Mouse (Mus musculus): ENCODE results near the gene Wdr27.

The Wdr27 gene

GRCm38 (mm10) chr17:14824938-14825337, 118.0 kb downstream of the Wdr27 start:
- DNase-seq (ENCODE audit: low spot score in 2 of 2) = no peak

- DNase-seq (ENCODE audit: low spot score in 2 of 2) = no peak
Measured at GRCm38 (mm10) chr17:14817975-14818374, 125.0 kb downstream of the Wdr27 start.

- DNase-seq (ENCODE audit: low spot score in 2 of 2) = no peak
Measured at GRCm38 (mm10) chr17:14816107-14816506, 126.9 kb downstream of the Wdr27 start.

DNA sequence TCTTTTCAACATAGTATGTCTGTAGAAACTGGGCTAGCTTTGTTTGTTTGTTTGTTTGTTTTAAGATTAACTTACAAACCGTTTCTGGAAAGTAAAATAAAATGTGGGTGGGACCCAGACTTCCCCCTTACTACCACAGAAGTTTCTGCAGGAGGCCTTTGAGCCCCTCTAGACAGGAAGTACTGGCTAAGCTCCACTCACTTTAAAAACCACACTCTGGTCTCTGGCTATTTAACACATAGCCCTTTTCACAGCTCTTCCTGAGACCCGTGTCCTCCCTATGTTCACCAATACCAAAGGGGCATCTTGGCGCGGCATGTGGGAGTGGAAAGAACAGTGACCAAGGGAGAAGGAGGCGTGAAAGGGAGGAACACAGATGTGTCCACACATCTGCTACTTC, 127.7 kb downstream of the Wdr27 start:
- no peak for DNase-seq (ENCODE audit: low spot score in 2 of 2)

GRCm38 (mm10) chr17:14812631-14813030, 130.3 kb downstream of the Wdr27 start:
- no peak for DNase-seq (ENCODE audit: low spot score in 2 of 2)

DNA sequence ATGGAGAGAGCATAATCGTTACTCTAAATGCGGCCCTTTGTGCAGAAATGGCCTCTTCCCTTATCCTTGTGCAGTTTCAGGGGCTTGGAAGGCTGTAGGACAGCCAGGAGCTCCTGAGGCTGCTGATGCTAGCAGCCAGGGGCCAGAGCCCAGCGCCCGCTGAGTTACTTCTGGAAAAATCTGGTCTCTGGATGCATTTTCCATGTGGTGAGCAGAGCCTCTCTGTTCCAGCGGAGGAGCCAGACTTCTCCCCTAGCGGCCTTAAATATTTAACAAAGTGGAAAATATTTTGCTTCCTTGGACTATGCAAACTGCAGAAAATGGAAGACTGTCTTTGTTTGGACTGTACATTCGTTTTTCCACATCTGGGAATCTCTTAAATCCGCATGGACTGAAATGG, 130.9 kb downstream of the Wdr27 start:
- DNase-seq (ENCODE audit: low spot score in 2 of 2) = no peak

- no peak for DNase-seq (ENCODE audit: low spot score in 2 of 2)
Measured at GRCm38 (mm10) chr17:14806808-14807207, 136.2 kb downstream of the Wdr27 start.

- DNase-seq (ENCODE audit: low spot score in 2 of 2) = no peak
Measured at GRCm38 (mm10) chr17:14799243-14799642, 143.7 kb downstream of the Wdr27 start.

GRCm38 (mm10) chr17:14795074-14795473, 147.9 kb downstream of the Wdr27 start:
- no peak for DNase-seq (ENCODE audit: low spot score in 2 of 2)

- DNase-seq (ENCODE audit: low spot score in 2 of 2) = peak in 1 of 2 experiments; percentile 4
Measured at GRCm38 (mm10) chr17:14779356-14779755, 163.6 kb downstream of the Wdr27 start.

DNA sequence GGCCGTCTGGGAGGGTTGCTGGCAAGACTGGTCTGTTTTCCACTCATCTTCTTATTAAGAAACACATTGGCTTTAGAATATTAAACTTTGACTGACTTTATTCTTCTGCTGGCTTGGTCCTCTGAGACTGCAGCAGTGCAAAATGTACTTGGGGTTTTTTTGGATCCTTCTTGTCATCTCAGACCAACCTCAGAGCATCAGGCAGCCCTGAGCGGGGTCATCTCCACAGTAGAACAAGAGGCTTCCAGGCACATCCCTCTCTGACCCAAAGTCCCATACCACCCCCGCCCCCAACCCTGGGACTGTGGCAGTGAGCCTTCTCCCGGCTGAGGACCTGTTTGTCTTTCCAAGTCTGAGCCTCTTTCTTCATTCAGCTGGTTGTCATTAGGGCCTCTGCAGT, 171.6 kb downstream of the Wdr27 start:
- peak; percentile 43 to 49 for DNase-seq (ENCODE audit: low spot score in 2 of 2)

DNA sequence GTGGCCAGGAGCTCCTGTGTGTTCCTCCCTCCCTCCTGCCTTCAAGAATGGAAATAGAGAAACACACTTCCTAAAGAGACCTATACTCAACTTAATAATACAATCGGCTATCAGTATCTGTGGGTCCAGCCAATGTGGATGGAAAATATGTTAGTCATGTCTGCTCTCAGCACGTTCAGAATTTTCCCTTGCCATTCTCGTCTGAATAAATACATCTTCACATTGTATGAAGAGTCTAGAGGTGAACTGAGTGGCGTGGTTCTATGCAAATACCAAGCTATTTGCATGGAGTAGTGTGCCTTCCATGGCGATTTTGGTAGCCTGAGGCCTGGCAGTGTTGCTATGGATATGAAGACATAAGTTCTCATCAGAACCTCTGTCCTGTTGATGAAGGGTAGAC, 172.6 kb downstream of the Wdr27 start:
- no peak for DNase-seq (ENCODE audit: low spot score in 2 of 2)

All from heart, adult 9 months (tissue).